Mouse (Mus musculus): ENCODE results near the gene Arhgap10.

DNA sequence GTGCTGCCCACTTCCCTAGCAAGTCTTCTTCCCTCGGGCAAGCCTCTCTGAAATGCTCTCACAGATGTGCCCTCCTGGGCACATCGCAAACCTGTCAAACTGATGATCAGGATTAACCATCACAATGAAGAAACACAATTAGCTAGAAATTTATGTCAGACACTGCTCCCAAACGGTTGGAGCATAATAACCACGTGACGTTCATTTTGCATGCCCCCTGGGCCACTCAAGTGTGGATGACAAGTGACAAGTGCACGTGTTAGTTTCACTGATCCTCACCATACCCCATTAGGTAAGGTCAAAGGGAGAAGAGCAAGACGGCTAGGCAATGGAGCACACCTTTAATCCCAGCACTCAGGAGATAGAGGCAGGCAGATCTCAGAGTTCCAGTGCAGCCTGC is 58.1 kb downstream of the Arhgap10 start:
- TF ChIP-seq POLR2A (IDR thresholded peaks at IDR 0.05; ENCODE audit: extremely low read depth, insufficient read depth, low read length) (no peak), CTCF (IDR thresholded peaks at IDR 0.05; ENCODE audit: extremely low read depth, insufficient read depth, low read length) (no peak)
